Mouse (Mus musculus): ENCODE results near the gene Ddx60. TPM values are rescaled to one million over a fixed set of nuclear protein-coding genes. Genes with fewer than 3 reads are reported as not detected.

Gene Ddx60
- total and polyA plus RNA-seq, 2 experiments from 2014 or later, result 1.5 to 4.5 TPM

DNA sequence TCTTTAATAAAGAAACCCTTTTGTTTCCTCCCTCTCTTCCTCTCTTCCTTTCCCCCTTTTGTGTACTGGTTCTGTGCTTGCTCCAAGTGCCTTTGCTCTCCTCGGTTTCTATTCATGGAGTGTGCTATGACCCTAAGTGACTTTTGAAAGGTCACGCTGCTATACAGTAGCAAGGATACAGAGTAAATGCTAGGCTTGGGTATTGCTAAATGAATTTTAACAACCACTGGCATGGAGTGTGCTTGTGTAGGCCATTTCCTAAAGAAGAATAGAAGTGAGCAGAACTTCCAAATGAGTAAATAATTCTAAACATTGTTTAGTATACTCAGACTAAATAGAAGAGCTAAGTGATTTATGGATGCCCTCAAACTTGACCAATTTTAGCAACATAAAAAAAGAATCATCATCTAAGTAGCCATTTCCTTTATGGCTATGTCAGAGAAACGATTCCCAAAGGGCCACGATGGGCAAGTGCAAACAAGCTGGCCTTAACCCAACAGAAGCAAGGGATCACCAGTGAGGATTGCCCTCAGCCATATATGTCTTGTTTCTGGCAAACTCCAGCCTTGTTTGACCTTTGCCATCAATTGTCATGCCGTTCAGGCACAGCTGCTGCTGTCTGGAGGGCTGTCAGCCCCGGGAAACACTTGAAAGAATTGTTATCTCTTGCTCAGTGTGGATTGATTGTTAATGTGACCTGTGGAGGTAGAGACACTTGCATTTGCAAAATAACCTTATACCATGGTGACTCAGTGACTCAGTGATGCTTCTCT is 58.0 kb downstream of the Ddx60 start:
- H3K27me3 ChIP-seq (ENCODE audit: control insufficient read depth, insufficient read depth, low read length), result no peaks in the 10 kb centered on the region
- no peak overlapping the region for H3K4me3 ChIP-seq (ENCODE audit: low read depth, low read length)
- ATAC-seq (ENCODE audit: insufficient read depth, low read depth) (peak; percentile 88), DNase-seq (ENCODE audit: low spot score) (peak; percentile 47)
- 24% methylated on average over 6 of the region's 6 CpGs for whole genome bisulfite sequencing
- no peaks in the 10 kb centered on the region for H3K9me3 ChIP-seq (replicated peaks; ENCODE audit: control insufficient read depth, low read length)
- TF ChIP-seq CTCF (IDR thresholded peaks at IDR 0.05; ENCODE audit: low read depth), result no peak
- no peak for TF ChIP-seq EP300 (IDR thresholded peaks at IDR 0.05; ENCODE audit: low read depth)
- H3K27ac ChIP-seq (ENCODE audit: low read depth), result peak overlapping the region; percentile 30
- H3K4me1 ChIP-seq (ENCODE audit: control insufficient read depth, insufficient read depth), result peaks cover 20% of the 10 kb centered on the region
- H3K4me2 ChIP-seq (ENCODE audit: low read depth, low read length), result no peak overlapping the region
- H3K9ac ChIP-seq (replicated peaks; ENCODE audit: low read depth, low read length), result no peak overlapping the region
- no peaks in the 10 kb centered on the region for H3K36me3 ChIP-seq (replicated peaks; ENCODE audit: control insufficient read depth, insufficient read depth, low read length)

- H3K9me3 ChIP-seq (replicated peaks; ENCODE audit: control insufficient read depth, low read length), result no peaks in the 10 kb centered on the region
- 62% methylated on average over 6 of the region's 6 CpGs for WGBS
- H3K4me1 ChIP-seq (ENCODE audit: control insufficient read depth, insufficient read depth), result peaks cover 20% of the 10 kb centered on the region
- ATAC-seq (ENCODE audit: insufficient read depth, low read depth) (no peak), DNase-seq (ENCODE audit: low spot score) (no peak)
- no peak overlapping the region for H3K9ac ChIP-seq (replicated peaks; ENCODE audit: low read depth, low read length)
- no peaks in the 10 kb centered on the region for H3K27me3 ChIP-seq (ENCODE audit: control insufficient read depth, insufficient read depth, low read length)
- H3K4me3 ChIP-seq (ENCODE audit: low read depth, low read length), result no peak overlapping the region
- no peaks in the 10 kb centered on the region for H3K36me3 ChIP-seq (replicated peaks; ENCODE audit: control insufficient read depth, insufficient read depth, low read length)
- no peak overlapping the region for H3K27ac ChIP-seq (ENCODE audit: low read depth)
- TF ChIP-seq CTCF (IDR thresholded peaks at IDR 0.05; ENCODE audit: low read depth), result no peak
- TF ChIP-seq EP300 (IDR thresholded peaks at IDR 0.05; ENCODE audit: low read depth), result no peak
- H3K4me2 ChIP-seq (ENCODE audit: low read depth, low read length), result no peak overlapping the region
Observed at GRCm38 (mm10) chr8:61989464-61989863, 61.6 kb downstream of the Ddx60 start.

- TF ChIP-seq CTCF (IDR thresholded peaks at IDR 0.05; ENCODE audit: low read depth) (no peak), EP300 (IDR thresholded peaks at IDR 0.05; ENCODE audit: low read depth) (no peak)
- Histone ChIP-seq H3K36me3 (replicated peaks; ENCODE audit: control insufficient read depth, insufficient read depth, low read length) (no peaks in the 10 kb centered on the region), H3K9ac (replicated peaks; ENCODE audit: low read depth, low read length) (no peak overlapping the region), H3K4me1 (ENCODE audit: control insufficient read depth, insufficient read depth) (no peaks in the 10 kb centered on the region), H3K27ac (ENCODE audit: low read depth) (no peak overlapping the region), H3K4me3 (ENCODE audit: low read depth, low read length) (no peak overlapping the region), H3K9me3 (replicated peaks; ENCODE audit: control insufficient read depth, low read length) (no peaks in the 10 kb centered on the region), H3K4me2 (ENCODE audit: low read depth, low read length) (no peak overlapping the region), H3K27me3 (ENCODE audit: control insufficient read depth, insufficient read depth, low read length) (no peaks in the 10 kb centered on the region)
- 85% methylated on average over 1 of the region's 1 CpGs for whole genome bisulfite sequencing
- no peak for ATAC-seq (ENCODE audit: insufficient read depth, low read depth)
- no peak for DNase-seq (ENCODE audit: low spot score)
Observed at GRCm38 (mm10) chr8:61992796-61993195, 64.9 kb downstream of the Ddx60 start.

GRCm38 (mm10) chr8:61997125-61997524 is 69.2 kb downstream of the Ddx60 start:
- ATAC-seq (ENCODE audit: insufficient read depth, low read depth), result no peak
- TF ChIP-seq EP300 (IDR thresholded peaks at IDR 0.05; ENCODE audit: low read depth), result no peak
- TF ChIP-seq CTCF (IDR thresholded peaks at IDR 0.05; ENCODE audit: low read depth), result no peak
- 69% methylated on average over 2 of the region's 2 CpGs for WGBS
- Histone ChIP-seq H3K27ac (ENCODE audit: low read depth) (no peak overlapping the region), H3K36me3 (replicated peaks; ENCODE audit: control insufficient read depth, insufficient read depth, low read length) (0 out of 2 replicates have a peak, but pooled peaks cover 4% of the 10 kb centered on the region), H3K4me1 (ENCODE audit: control insufficient read depth, insufficient read depth) (no peaks in the 10 kb centered on the region), H3K27me3 (ENCODE audit: control insufficient read depth, insufficient read depth, low read length) (no peaks in the 10 kb centered on the region), H3K9ac (replicated peaks; ENCODE audit: low read depth, low read length) (no peak overlapping the region), H3K9me3 (replicated peaks; ENCODE audit: control insufficient read depth, low read length) (no peaks in the 10 kb centered on the region), H3K4me3 (ENCODE audit: low read depth, low read length) (no peak overlapping the region), H3K4me2 (ENCODE audit: low read depth, low read length) (no peak overlapping the region)
- DNase-seq (ENCODE audit: low spot score), result no peak

DNA sequence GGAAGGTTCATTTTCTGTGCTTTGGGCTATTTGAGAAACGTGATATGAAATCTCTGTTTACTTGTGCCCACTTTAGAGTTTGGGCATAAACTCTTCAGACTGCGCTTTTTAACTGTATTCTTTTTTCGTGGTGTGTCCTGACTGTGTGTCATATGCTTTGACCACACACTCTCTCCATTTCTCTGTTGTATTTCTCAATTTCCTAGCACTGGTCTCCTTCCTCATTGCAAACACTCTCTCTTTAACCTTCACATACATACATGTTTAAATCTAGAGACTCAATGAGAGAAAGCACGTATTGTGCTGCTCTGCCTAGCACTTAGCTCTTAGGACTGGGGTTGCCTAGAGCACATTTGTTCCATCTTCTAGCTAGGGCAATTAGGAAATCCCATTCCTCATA is 86.3 kb downstream of the Ddx60 start:
- no peaks in the 10 kb centered on the region for H3K4me1 ChIP-seq (ENCODE audit: control insufficient read depth, insufficient read depth)
- H3K36me3 ChIP-seq (replicated peaks; ENCODE audit: control insufficient read depth, insufficient read depth, low read length), result no peaks in the 10 kb centered on the region
- H3K27me3 ChIP-seq (ENCODE audit: control insufficient read depth, insufficient read depth, low read length), result no peaks in the 10 kb centered on the region
- DNase-seq (ENCODE audit: low spot score) (no peak), ATAC-seq (ENCODE audit: insufficient read depth, low read depth) (no peak)
- H3K9me3 ChIP-seq (replicated peaks; ENCODE audit: control insufficient read depth, low read length), result 0 out of 2 replicates have a peak, but pooled peaks cover under 1% of the 10 kb centered on the region
- no peak overlapping the region for H3K27ac ChIP-seq (ENCODE audit: low read depth)
- no peak overlapping the region for H3K4me2 ChIP-seq (ENCODE audit: low read depth, low read length)
- 85% methylated on average over 4 of the region's 4 CpGs for WGBS
- no peak overlapping the region for H3K4me3 ChIP-seq (ENCODE audit: low read depth, low read length)
- no peak for TF ChIP-seq CTCF (IDR thresholded peaks at IDR 0.05; ENCODE audit: low read depth)
- no peak for TF ChIP-seq EP300 (IDR thresholded peaks at IDR 0.05; ENCODE audit: low read depth)
- H3K9ac ChIP-seq (replicated peaks; ENCODE audit: low read depth, low read length), result no peak overlapping the region

GRCm38 (mm10) chr8:62014582-62014981 is 86.7 kb downstream of the Ddx60 start:
- TF ChIP-seq CTCF (IDR thresholded peaks at IDR 0.05; ENCODE audit: low read depth), result no peak
- no peak for TF ChIP-seq EP300 (IDR thresholded peaks at IDR 0.05; ENCODE audit: low read depth)
- Histone ChIP-seq H3K27me3 (ENCODE audit: control insufficient read depth, insufficient read depth, low read length) (no peaks in the 10 kb centered on the region), H3K27ac (ENCODE audit: low read depth) (no peak overlapping the region), H3K4me3 (ENCODE audit: low read depth, low read length) (no peak overlapping the region), H3K9ac (replicated peaks; ENCODE audit: low read depth, low read length) (no peak overlapping the region), H3K9me3 (replicated peaks; ENCODE audit: control insufficient read depth, low read length) (no peaks in the 10 kb centered on the region), H3K4me2 (ENCODE audit: low read depth, low read length) (no peak overlapping the region), H3K4me1 (ENCODE audit: control insufficient read depth, insufficient read depth) (no peaks in the 10 kb centered on the region), H3K36me3 (replicated peaks; ENCODE audit: control insufficient read depth, insufficient read depth, low read length) (no peaks in the 10 kb centered on the region)
- ATAC-seq (ENCODE audit: insufficient read depth, low read depth), result no peak
- 95% methylated on average over 4 of the region's 4 CpGs for WGBS
- no peak for DNase-seq (ENCODE audit: low spot score)
